Mouse (Mus musculus) ovary, postnatal 10 days (tissue): ENCODE results near the gene Itsn1.

Experiments
- DNase-seq: peaks from one replicate; pipeline ENCODE4 v3.0.0; 2022; ENCODE audit warnings: low spot score

The Itsn1 gene

GRCm38 (mm10) chr16:91813543-91813942 is 84.5 kb downstream of the Itsn1 start:
- no peak for DNase-seq

DNA sequence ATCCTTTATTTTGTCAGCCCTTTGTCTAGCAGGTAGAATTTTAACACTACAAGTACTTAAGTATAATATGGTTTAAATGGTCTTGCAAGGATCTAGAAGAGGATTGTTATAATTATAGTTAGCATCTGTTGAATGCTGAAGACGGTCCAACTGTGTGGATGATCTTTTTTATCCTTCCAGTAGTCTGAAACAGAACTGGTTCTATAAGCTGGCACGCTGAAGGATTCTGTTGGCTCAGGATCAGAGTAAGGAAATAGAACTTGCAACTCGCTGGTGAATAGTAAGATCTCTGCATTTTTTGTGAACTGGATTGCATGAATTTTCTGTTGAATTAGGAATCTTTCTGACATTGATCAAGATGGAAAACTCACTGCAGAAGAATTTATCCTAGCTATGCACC is 86.0 kb downstream of the Itsn1 start:
- no peak for DNase-seq

DNA sequence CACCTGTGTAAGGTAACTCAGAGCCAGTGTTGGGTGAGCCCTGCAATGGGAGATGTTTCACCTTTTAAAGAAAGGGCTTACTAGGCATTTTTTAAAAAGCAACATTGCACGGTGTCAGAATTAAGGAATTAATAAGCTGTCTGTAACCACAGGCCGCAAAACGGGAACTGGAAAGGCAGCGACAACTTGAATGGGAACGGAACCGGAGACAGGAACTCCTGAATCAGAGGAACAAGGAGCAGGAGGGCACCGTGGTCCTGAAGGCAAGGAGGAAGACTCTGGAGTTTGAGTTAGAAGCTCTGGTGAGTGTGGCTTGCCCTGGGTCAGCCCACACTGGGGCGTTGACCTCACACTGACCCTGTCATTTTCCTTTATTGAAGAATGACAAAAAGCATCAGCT is 91.2 kb downstream of the Itsn1 start:
- no peak for DNase-seq

- DNase-seq: no peak
Measured at GRCm38 (mm10) chr16:91822325-91822724, 93.2 kb downstream of the Itsn1 start.

DNA sequence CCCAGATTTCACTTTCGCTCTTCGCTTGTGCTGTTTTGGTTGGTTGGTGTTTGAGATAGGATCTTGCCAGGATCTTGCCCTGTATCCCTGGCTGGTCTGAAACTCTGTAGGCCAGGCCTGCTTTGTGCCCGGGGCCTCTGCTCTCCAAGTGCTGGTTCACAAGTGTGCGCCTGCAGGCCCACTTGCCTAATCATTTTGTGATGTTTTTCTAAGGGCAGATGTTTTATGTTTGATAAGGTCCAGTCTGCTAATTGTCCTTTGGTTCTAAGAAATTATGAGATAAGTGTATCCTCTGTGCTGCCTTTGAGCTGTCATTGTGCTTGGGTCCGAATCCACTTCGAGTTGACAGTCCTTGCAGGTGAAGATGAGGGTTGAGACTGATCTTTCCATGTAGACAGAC is 93.7 kb downstream of the Itsn1 start:
- DNase-seq: no peak

DNA sequence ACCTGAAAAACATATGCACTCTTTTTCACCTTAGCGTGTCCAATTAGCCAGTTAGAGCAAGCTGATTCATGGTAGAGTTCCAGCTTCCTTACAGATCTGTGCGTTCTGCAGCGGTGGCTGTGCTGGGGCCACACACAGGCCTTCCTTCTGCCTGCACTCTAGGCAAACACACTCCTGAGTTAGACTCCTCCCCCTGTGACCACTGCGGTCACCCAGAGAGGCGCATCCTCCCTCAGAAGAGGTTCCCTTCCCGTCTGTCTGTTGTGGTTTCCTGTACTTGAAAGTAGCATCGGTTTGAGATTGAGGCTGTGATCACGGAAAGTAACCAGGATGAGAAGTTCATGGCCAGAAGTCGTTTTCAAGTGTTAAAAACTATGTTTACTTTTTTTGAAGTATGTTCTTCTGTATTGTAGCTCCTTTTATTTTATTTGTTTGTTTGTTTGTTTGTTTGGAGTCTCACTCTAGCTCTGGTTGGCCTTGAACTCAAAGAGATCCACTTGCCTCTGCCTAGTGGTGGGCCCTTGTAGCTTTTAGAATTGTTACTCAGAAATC is 96.8 kb downstream of the Itsn1 start:
- no peak for DNase-seq

DNA sequence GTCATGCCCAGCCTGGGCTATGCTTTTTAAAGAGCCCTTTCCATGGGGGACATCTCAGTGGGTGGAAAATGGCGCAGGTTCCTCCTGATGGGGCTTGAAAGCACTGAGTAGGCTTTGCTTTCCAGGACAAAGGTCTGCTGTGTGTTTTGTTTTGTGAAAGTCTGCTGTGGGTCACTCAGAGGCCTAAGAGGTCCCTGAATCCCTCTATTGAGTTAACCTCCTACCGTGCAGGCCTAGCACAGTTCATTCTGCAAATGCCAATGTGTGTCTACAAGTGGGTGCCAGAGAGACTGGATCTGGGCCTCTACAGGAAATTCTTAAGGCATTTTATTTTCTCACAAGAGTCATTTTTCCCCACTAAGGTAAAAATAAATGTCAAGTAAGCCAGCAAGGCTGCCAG is 97.8 kb downstream of the Itsn1 start:
- DNase-seq: no peak

DNA sequence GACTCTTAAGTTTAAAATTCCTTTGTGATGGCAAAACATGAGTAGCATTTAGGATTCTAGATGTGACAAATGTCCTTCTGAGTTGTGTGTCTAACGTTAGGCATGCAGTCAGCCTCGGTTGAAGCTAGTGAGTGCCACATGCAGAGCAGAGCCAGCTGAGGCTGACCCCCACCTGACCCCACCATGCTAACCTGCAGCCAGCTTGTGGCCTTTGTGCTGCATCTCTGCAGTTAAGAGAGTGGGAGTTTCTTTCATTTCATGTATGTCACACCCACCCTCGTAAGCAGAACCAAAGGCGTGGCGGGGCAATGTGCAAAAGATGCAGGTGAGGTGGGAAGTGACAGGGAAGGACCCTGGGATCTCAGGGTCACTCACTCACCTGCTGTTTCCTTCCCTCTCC is 98.4 kb downstream of the Itsn1 start:
- DNase-seq: no peak

DNA sequence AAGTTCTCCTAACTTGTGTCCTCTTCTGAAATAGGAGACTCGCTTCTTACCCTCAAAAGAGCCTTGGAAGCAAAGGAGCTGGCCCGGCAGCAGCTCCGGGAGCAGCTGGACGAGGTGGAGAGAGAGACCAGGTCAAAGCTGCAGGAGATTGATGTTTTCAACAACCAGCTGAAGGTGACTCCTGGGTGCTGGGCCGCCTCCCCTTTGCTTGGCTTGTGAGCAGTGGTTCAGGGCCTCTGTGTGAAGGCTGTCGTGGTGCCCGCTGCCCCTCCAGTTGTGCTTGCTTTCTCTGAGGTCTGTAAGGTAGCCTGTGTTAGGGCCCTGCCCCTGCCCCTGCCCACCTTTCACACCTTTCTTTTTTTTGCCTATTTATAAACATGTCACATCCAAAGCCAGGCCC is 99.1 kb downstream of the Itsn1 start:
- no peak for DNase-seq

GRCm38 (mm10) chr16:91828603-91829002 is 99.5 kb downstream of the Itsn1 start:
- no peak for DNase-seq

- DNase-seq: no peak
Measured at GRCm38 (mm10) chr16:91829121-91829520, 100.0 kb downstream of the Itsn1 start.

DNA sequence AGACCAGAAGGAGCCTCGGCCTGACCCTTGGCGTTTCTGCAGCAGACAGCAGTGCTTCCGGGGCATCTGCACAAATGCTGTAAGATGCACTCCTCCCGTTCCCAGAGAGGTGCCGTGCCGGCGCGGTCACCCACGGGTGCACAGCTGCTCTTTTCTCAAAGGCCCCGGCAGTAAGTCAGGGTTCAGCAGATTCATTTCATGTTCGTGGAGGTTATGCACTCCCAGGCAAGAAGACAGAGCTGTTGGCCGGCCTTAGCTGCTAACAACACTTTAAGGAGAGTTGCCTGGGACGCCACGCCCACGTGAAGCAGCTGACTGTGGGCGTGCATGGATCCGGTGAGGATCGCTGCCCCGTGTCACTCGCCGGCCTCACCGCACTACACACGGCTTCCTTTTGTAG is 101.2 kb downstream of the Itsn1 start:
- no peak for DNase-seq

DNA sequence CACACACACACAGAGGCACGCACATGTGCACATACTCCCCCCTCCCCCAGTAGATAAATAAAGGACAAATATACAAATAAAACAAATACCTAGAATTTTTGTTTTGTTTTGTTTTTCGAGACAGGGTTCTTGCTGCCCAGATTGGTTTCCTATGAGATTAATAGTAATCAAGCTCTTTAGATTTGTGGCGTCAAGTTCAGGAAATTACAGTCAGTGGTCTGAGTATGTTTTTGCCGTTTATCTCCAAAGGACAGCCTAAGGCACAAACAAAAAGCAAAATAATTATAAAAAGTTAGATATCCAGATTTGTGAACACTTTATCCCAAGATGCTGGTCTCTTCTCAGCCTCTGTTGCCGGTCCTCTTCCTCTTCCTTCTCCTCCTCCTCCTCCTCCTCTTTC is 104.0 kb downstream of the Itsn1 start:
- no peak for DNase-seq

- no peak for DNase-seq
Measured at GRCm38 (mm10) chr16:91833558-91833957, 104.5 kb downstream of the Itsn1 start.

DNA sequence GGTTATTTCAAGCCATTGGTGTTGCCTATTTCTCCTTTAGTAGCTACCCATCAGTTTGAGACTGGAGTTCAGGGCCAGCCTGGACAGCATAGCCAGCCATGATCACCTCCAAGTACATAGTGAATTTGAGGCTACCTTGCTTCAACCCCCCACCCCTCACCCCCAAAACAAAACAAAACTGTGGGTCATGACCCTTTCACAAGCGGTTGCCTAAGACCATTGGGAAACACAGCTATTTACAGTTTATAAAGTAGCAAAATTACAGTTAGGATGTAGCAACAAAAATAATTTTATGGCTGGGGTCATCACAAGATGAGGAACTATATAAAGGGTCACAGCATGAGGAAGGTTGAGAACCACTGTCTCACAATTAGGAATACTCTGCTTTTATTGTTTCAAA is 104.9 kb downstream of the Itsn1 start:
- DNase-seq: no peak

DNA sequence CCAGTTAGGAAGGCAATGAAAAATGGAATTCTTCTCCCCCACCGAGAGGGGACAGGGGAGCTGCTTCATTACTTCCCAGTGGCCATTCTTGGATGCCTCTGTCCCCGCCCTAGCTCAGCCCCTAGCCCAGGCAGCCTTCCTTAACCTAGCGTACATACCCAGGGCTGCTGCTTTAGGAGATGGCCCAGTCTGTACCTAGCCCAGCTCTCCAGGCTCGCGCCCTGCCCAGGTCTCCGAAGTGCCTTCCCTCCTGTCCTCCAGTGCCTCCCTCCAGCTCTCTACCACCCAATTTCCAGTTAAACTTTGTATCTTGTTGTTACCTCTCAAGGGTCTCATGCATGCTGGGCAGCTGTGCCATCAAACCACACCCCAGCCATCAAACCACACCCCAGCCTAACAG is 106.7 kb downstream of the Itsn1 start:
- DNase-seq: no peak

DNA sequence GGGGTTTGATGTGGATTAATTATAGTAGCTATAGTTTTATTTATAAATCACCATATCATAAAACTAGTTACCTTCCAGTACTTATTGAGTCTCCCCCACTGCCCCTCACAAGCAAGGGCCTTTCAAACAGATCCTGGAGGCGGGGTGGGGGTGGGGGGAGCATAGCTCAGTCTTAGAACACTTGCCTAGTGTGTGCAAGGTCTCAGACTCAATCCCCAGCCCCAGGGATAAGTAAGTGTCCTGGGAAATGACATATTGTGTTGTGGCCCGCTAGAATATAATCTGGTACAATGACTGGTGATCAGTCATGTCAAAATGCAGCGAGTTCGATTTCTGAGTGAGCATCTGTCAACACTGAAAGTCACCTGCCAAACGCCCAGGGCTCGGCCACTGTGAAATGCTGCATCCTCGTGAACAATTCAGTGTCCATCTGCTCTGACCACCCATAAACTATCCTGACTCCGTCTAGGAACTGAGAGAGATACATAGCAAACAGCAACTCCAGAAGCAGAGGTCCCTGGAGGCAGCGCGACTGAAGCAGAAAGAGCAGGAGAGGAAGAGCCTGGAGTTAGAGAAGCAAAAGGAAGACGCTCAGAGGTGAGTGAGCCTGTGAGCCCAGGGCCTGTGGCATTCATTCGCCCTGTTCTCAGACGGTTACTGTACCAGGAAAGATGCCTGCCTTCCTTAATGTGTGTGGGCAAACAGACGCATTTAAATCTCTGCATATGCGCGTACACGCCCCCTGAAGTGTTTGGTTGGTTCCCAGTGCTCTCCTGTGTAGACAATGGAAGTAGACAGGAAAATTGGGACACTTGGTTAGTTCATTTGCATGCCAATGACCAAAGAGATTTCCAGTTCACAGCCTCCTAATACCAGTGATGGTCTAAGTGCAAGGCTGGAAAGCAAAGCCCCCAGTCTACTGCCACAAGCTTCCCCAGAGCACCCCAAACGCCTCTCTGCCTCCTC is 107.8 kb downstream of the Itsn1 start:
- DNase-seq: no peak

GRCm38 (mm10) chr16:91837558-91838041 is 108.5 kb downstream of the Itsn1 start:
- no peak for DNase-seq

GRCm38 (mm10) chr16:91838771-91839170 is 109.7 kb downstream of the Itsn1 start:
- DNase-seq: no peak

- no peak for DNase-seq
Measured at GRCm38 (mm10) chr16:91839462-91839861, 110.4 kb downstream of the Itsn1 start.

DNA sequence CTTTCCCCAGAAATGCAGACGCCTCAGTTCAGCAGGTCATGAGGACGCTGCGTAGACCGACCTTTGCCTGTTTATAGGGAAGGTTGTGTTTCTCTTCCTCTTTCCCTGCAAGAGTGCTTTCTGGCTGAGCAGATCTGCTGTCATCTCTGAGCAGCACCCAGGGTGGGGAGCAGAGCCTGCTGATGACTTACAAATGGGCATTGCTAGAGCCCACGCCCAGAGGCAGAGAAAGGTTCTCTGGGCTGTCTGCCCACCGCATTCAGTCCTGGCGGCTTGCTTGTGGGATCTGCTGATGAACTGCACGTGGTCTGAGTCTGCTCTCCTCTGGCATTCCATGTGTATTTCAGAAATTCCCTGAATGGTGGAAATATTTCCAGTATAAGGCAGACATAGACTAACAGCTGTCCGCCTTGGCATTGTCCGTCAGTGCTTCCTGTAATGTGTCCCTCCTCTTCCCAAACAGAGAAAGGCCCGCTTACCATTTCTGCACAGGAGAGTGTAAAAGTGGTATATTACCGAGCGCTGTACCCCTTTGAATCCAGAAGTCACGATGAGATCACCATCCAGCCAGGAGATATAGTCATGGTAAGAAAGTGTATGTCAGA is 112.0 kb downstream of the Itsn1 start:
- no peak for DNase-seq

DNA sequence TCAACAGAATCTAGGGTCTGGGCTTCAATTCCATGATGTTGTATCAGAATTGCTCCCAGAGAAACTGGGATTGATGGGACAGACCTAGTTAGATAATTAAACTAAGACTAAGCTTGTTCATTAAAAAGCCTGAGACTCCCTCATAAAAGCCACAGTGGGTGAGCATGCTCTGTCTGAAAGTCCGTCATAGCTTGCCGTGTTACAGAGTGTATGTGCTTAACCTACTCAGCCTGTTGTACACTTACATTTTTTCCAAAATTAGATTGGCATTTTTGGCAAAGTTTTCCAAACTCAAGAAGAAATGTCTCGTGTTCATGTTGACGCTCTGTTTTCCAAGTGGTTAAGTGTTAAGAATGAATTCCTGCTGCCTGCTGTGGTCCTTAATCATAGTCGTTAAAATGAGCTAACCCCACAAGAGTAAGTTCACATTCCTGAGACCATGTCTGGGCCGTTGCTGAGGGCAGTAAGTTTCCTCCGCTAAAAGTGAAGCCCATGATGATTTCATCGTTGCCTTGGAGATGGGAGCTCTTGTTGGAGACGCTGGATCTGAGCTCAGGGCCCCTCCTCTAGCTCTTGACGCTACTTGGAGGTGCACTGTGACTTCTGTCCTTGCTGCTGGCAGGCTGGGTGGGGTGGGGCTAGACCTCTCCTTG is 117.1 kb downstream of the Itsn1 start:
- DNase-seq: no peak
